Mouse (Mus musculus): ENCODE results near the gene Tfcp2l1. TPM values are rescaled to one million over a fixed set of nuclear protein-coding genes. Genes with fewer than 3 reads are reported as not detected.

The Tfcp2l1 gene
- total RNA-seq, 2 experiments from 2014 or later = 0.38 to 0.79 TPM

DNA sequence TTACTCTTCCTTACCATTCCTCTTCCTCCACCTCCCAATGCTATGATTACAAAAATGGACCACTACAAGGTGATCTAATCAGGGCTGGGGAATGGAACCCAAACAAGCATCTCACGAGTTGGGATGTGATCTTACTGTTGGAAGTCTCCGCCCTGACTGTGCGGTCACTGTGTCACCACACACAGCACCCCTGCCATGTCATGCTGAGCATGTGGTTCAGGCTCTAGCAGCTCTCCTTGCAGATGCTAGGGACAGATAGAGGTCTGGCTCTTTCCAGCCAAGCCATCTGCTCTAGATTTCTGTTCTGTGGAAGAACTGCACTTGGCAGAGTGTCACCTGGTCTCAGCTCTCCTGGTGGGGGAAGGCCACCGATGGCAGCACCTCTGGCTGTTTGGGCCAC lies 99.3 kb downstream of the Tfcp2l1 start:
- intact Hi-C loops (cut with DNase I) = no loop called here
- DNase-seq = no peak

DNA sequence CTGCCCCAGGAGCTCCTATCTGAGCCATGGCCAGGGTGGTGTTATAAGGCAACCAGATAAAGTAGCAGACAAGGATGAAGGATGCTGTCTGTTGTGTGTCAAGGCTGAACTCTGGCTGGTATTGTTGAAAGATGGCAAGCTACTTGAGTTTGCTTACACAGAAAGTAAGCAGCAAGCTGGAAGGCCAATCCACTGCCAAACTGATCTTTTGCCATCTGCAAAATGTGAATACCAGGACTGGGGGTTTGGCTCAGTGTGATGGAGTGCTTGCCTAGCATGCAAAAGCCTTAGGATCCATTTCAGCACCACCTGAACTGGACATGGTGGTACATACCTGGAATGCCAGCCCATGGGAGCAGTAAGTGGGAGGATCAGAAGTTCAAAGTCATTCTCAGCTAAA lies 101.1 kb downstream of the Tfcp2l1 start:
- intact Hi-C loops (cut with DNase I) = no loop called here
- DNase-seq = no peak

Other genes starting within 250 kb of the Tfcp2l1 start
- gene Clasp1, start 238.9 kb upstream of the Tfcp2l1 start, total RNA-seq (2021) = 100 to 1,000 TPM; 341 to 384 TPM

Data from heart, postnatal 10 days (tissue).